ENCODE assay signal across 9 mouse cellular contexts in genomic region chr11:101905115-101905514, GRCm38 (mm10). TPM values are rescaled to one million over a fixed set of nuclear protein-coding genes. Genes with fewer than 3 reads are reported as not detected.
DNase-seq lines count a peak whose midpoint lies in the region; ATAC-seq and TF ChIP-seq lines count a peak whose summit lies in the region.
"Had no signal": no experiment of that assay in that cellular context is flagged by ENCODE, and none has a peak within 500 bp of the region (broad histone marks: within the 10 kb centered on the region; RNA-seq: fewer than 3 reads in every experiment).

No protein-coding gene starts in this region.

- no peak overlapping the region for H3K27ac ChIP-seq in ES-Bruce4 (ENCODE audit: insufficient read depth, low read length)
- H3K27ac ChIP-seq in heart, postnatal 0 days (ENCODE audit: low read depth) = no peak overlapping the region
- H3K27ac ChIP-seq: macrophage had no signal

- no peak for TF ChIP-seq POLR2A in ES-Bruce4 (IDR thresholded peaks at IDR 0.05; ENCODE audit: insufficient read depth, low read length)

- TF ChIP-seq CTCF in ES-Bruce4 (IDR thresholded peaks at IDR 0.05; ENCODE audit: low read depth, low read length) = peak; percentile 88
- peak; percentile 96 for TF ChIP-seq CTCF in heart, postnatal 0 days (IDR thresholded peaks at IDR 0.05; ENCODE audit: low read depth)

- ATAC-seq in heart, postnatal 0 days (ENCODE audit: insufficient read depth, low read depth) = peak; percentile 69; the same call in 1 of the 2 replicates
- no peak; the same call in 1 of the 2 replicates for ATAC-seq in erythroid progenitor cell, adult 5-6 weeks (replicated peaks; ENCODE audit: low FRiP score, poor library complexity, severe bottlenecking)

- no peaks in the 10 kb centered on the region for H3K9me3 ChIP-seq in ES-Bruce4 (replicated peaks; ENCODE audit: control insufficient read depth, insufficient read depth, low read length, poor library complexity, severe bottlenecking)
- H3K9me3 ChIP-seq in heart, postnatal 0 days (replicated peaks; ENCODE audit: control insufficient read depth, low read length) = 0 out of 2 replicates have a peak, but pooled peaks cover 3% of the 10 kb centered on the region

- peak; percentile 81 for DNase-seq in adipocyte (ENCODE audit: low spot score)
- DNase-seq in embryo, embryonic 11 days = peak; percentile 87
- peak; percentile 86 for DNase-seq in heart, postnatal 0 days (ENCODE audit: low spot score)
- DNase-seq in layer of hippocampus, postnatal 10 days (ENCODE audit: low spot score in 2 of 2) = peak; percentile 85 to 86
- peak; percentile 71 for DNase-seq in lung, postnatal 25 days (ENCODE audit: low spot score)
- DNase-seq in right cerebral cortex, postnatal 4 days = peak; percentile 85

- no peaks in the 10 kb centered on the region for H3K27me3 ChIP-seq in ES-Bruce4 (ENCODE audit: control insufficient read depth, insufficient read depth, low read length, poor library complexity, severe bottlenecking)
- 0 out of 2 replicates have a peak, but pooled peaks cover 3% of the 10 kb centered on the region for H3K27me3 ChIP-seq in heart, postnatal 0 days (ENCODE audit: control insufficient read depth, insufficient read depth, low read length)

- H3K36me3 ChIP-seq in ES-Bruce4 (ENCODE audit: control insufficient read depth, insufficient read depth, low read length, poor library complexity, severe bottlenecking) = no peaks in the 10 kb centered on the region
- H3K36me3 ChIP-seq in heart, postnatal 0 days (replicated peaks; ENCODE audit: control insufficient read depth, insufficient read depth, low read length) = no peaks in the 10 kb centered on the region

- 16% methylated on average over 13 of the region's 13 CpGs for WGBS in heart, postnatal 0 days

- H3K4me3 ChIP-seq in ES-Bruce4 (ENCODE audit: low read depth, low read length) = no peak overlapping the region
- no peak overlapping the region for H3K4me3 ChIP-seq in heart, postnatal 0 days (ENCODE audit: low read depth, low read length)

- no peak for TF ChIP-seq EP300 in ES-Bruce4 (IDR thresholded peaks at IDR 0.05; ENCODE audit: insufficient read depth, low read depth, low read length)
- TF ChIP-seq EP300 in heart, postnatal 0 days (IDR thresholded peaks at IDR 0.05; ENCODE audit: low read depth) = no peak

- no peak overlapping the region for H3K9ac ChIP-seq in ES-Bruce4 (ENCODE audit: low read depth, poor library complexity, severe bottlenecking)
- no peak overlapping the region for H3K9ac ChIP-seq in heart, postnatal 0 days (replicated peaks; ENCODE audit: low read depth, low read length)

- no peak overlapping the region for H3K4me2 ChIP-seq in heart, postnatal 0 days (ENCODE audit: low read depth, low read length)

- no peaks in the 10 kb centered on the region for H3K4me1 ChIP-seq in ES-Bruce4 (ENCODE audit: control insufficient read depth, insufficient read depth, low read length)
- H3K4me1 ChIP-seq in heart, postnatal 0 days (ENCODE audit: control insufficient read depth, insufficient read depth) = no peaks in the 10 kb centered on the region

RNA-seq across cellular contexts. Expression of gene Meox1, which starts 10.9 kb away (rescaled TPM):
- 0.70 TPM in 1 of 2 replicates, not detected in the other for polyA plus RNA-seq in ES-Bruce4 (2011; ENCODE audit: insufficient read depth, insufficient read length, low read depth, missing spikeins)
- 12.5 and 15.0 TPM in 2 replicates for total RNA-seq in heart, postnatal 0 days (2014; rRNA removed; ENCODE audit: low replicate concordance)
- 10.9 and 12.3 TPM in 2 replicates for polyA plus RNA-seq in heart, postnatal 0 days (2015; fragmentation: Nextera tagmentation; extraction: Ambion mirVana)
- 1 to 10 TPM; 2.9 to 3.6 TPM for total RNA-seq in layer of hippocampus, postnatal 10 days (2021)
- not detected in 2 replicates for total RNA-seq in erythroid progenitor cell, adult 5-6 weeks (2015; ENCODE audit: low replicate concordance)
- not detected in 2 replicates for total RNA-seq in erythroid progenitor cell, adult 5-6 weeks (2017; ENCODE audit: low replicate concordance)
- polyA plus RNA-seq: macrophage had no signal
